Mouse (Mus musculus) urinary bladder, adult 18-20 months (tissue): ENCODE data around the gene Otud5.
"Not testable (repeated sequence)": the region's sequence is repeated elsewhere in the genome, so short reads cannot be mapped to it uniquely, and the experiment has no call there.

Experiments used
- DNase-seq, 2 experiments: peaks; one replicate each; pipeline ENCODE4 v3.0.0; 2022; ENCODE audit warnings: low spot score in 2 of 2, mixed read lengths in 2 of 2

Gene Otud5

DNA sequence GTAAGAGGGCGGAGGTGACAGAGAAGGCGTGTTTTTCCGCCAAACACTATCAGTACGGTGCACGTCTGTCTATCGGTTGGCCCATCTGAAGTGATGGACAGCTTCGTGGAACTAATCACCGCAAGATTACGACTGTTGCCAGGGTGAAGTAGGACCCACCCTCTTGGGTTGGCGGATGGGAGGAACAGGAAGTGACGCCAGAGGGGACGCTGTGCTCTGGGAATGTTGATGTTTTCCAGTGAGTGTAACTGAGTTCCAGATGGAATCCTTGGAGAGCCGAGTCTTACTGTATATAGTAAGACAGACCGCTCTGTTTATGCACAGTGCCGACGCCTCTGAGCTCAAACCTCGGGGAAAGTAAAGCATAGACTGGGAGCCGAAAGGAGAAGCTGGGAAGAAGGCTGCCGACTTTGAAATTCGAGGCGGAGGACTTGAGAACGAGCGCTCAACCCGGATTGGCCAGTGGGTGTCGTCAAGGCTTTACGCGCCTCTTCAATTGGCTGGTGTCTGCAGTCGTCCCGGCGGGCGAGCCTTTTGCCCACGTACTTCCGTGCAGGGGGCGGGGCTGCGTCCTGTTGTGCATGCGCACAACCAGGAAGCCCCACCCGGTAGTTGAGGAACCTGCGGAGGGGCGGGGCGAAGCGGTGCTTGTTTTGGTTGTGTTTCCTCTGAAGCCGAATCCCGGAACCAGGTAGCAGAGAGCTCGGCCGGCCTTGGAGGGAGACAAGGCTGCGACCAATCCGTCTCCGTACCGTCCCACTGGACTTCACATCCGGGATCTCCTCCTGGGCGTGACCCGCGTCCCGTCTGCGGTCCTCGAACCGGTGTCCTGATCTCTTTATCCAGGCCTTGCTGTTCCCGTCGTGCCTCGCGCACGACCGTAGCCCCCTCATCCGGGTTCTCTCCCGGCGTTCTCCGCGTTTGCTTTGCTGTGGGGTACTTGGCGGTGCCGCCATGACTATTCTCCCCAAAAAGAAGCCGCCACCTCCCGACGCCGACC, at the start of gene Otud5:
TSS of gene Otud5 (plus strand) at position 202 of the 1,000 bp plus-strand sequence.
- DNase-seq, result peak; percentile 72 to 91

DNA sequence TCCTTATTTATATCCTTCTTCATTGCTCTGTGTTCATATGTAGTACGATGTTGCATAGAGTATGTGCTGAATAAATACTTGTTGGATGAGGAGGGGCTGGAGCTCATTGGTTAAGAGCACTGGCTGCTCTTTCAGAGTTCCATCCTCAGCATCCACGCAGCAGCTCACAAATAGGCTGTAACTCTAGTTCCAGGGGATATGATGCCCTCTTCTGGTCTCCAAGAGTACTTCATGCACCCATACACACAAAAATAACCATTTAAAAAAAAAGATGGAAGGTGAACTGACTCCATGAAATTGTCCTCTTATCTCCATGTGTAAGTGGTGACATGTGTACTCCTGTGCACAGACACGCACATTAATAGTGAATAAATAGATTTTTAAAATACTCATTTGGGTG, 47.8 kb upstream of the Otud5 start:
- DNase-seq, result no peak

- DNase-seq, result no peak
These were observed 46.1 kb upstream of the Otud5 start for GRCm38 (mm10) chrX:7795016-7795415.

DNA sequence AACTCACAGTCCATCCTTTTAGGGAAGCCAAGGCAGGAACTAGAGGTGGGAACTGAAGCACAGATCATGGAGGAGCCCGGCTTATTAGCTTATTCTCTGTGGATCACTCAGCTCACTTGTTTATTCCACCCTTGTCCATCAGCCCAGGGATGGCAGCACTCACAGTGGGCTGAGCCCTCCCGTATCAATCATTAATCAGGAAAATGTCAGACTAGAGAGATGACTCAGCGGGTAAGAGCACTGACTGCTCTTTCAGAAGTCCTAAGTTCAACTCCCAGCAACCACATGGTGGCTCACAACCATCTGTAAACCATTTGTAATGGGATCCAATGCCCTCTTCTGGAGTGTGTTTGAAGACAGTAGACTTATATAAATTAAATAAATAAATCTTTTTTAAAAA, 43.8 kb upstream of the Otud5 start:
- no peak for DNase-seq

DNA sequence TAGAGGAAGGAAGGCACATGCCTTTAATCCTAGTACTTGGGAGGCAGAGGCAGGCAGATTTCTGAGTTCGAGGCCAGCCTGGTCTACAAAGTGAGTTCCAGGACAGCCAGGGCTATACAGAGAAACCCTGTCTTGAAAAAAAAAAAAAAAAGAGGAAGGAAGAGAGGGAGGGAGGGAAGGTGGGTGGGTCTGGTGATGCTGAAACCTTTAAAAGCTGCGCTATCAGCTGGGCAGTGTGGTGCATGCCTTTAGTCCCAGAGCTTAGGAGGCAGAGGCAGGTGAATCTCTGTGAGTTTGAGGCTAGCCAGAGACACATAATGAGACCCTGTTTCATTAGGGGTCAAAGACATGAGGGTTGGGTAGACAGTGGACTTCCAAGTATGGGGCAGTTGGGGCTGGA, 39.0 kb upstream of the Otud5 start:
- DNase-seq, result not testable (repeated sequence)

DNA sequence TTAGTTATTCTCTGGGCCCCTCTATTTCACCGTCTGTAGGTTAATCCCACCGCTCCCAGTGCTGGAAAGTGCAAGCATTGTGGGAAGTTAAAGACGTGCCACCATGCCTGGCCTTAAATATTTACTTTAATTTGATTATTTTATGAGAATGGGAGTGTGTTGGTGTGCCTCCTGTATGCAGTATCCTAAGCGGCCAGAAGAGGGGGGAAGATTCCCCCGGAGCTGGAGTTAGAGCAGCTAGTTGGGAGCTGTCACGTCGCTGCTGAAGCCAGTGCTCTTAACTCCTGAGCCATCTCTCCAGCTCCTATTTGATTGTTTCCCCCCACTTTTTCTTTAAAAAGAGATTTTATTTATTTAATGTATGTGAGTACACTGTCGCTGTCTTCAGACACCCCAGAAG, 26.1 kb upstream of the Otud5 start:
- DNase-seq, result not testable (repeated sequence)

- DNase-seq, result no peak
These were observed 19.0 kb upstream of the Otud5 start, which contains the start of gene Kcnd1 for GRCm38 (mm10) chrX:7821865-7822779. Kcnd1 (plus strand) TSS chrX:7822289.

DNA sequence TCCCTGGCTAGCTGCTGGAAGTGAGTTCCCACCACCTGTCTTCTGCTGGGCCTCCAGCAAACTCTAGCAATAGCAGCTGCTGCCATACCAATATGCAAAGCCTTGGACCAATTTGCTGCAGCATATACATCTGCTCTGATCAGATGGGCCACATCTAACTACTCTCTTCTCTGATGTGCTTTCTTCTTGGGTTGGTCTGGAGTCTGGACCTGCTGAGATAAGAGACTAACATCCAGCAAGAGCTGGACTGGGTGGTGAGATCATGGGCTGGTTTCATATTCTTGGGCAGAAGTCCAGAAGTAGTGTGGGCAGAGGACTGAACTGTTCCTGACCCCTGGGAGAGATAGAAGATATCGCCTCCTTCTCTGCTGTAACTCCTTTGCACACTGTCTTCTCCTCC, 4.0 kb upstream of the Otud5 start:
- DNase-seq, result no peak

- no peak for DNase-seq
These were observed 362 bp upstream of the Otud5 start for GRCm38 (mm10) chrX:7840842-7841162.

- no peak for DNase-seq
These were observed 1.2 kb downstream of the Otud5 start for GRCm38 (mm10) chrX:7842318-7842717.

DNA sequence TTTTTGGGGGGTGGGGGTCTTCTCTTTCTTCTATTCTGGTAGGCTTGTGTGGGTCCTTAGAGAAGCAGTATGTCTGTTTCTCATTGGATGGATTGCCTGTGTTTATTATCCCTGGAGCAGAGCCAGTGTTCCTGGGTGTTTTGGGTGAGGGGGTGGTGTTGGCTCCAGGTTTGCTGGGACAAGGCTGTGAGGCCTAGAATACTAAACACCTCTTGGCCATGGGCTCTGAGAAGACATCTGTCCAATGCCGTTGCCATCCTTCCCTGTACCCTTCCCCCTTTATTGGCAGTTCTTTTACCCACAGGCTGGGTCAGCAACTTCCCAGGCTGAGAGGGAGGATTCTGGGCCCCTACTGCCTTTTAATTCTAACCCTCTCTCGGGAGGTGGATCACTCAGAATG, 6.7 kb downstream of the Otud5 start:
- no peak for DNase-seq

GRCm38 (mm10) chrX:7854578-7854977, 13.4 kb downstream of the Otud5 start:
- no peak for DNase-seq

DNA sequence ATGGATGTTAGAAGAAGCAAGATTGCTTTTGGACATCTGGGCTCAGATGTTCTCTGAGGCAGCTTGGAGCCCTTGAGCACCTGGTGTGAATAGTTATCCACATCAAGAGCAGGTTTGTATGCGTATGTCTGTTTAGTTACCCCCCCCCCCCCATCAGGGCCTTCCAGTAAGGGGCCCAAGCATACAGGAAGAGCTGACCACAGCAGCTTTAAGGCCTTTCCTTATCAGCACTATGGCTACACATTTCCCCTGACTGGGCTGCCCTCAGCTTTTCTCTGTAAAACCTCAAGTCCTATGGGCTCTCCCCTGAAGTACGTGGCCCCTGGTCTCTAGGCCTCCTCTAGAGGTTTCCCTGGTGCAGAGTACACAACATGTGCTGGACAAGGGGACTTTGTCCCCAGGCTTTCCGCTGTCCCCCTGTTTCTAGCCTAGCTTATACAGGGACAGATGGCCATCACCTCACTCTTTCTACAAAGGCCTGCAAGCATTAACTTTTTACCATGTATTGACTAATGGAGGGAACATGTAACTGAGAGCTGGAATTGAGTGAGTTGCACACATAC, 18.1 kb downstream of the Otud5 start:
- DNase-seq, result no peak

DNA sequence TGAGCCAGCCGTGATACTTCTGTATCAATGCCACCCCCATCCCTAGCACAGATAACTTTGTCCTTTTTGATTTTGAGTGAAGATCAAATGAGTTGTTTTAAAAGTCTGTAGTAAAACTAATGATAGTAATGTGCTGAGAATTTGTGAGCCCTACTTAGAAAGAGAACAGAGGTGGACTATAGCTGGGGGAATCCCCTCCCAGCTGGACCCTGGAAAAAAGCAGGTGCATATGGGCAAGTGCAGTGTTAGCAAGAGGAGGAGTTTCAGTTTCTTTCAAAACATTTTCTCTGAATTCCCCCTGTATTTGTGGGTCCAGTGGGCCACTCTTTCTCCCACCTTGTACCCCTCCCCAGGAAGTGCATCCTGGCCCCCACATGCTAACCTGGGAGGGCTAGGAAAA, 22.0 kb downstream of the Otud5 start:
- no peak for DNase-seq

DNA sequence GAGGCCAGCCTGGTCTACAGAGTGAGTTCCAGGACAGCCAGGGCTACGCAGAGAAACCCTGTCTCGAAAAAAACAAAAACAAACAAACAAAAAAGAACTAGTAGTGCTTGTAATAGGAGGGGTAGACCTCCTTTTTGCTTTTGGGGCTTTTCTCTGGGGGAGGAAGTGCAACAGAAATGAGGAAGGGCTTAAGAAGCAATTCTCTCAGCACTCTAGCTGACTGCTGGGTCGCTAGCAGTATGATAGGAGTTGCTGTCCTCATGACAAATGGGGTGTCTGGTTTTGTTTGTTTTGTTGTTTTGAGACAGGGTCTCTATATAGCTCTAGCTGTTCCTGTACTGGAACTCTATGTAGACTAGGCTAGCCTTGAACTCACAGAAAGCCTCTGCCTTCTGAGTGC, 23.4 kb downstream of the Otud5 start:
- DNase-seq, result no peak

GRCm38 (mm10) chrX:7865343-7865742, 24.2 kb downstream of the Otud5 start:
- no peak for DNase-seq

DNA sequence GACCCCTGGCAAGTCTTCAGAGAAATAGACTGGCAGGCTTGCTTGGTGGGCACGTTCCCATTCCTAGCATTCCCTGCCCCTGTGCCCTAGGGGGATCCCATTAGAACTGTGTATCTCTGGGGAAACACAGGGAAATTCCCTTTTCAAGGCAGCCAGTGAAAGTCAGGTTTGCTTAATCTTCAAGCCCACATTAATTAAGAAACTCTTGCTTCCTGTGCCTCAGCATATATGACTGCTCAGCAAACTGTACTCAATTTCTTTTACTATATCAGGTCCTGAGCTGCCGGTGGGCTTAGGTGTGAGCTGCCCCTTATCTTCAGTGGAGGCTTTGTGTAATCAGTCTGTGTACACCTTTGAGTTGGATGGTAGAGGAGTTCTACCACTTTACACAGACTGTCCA, 24.6 kb downstream of the Otud5 start:
- DNase-seq, result no peak

GRCm38 (mm10) chrX:7867141-7867540, 26.0 kb downstream of the Otud5 start:
- DNase-seq, result no peak

DNA sequence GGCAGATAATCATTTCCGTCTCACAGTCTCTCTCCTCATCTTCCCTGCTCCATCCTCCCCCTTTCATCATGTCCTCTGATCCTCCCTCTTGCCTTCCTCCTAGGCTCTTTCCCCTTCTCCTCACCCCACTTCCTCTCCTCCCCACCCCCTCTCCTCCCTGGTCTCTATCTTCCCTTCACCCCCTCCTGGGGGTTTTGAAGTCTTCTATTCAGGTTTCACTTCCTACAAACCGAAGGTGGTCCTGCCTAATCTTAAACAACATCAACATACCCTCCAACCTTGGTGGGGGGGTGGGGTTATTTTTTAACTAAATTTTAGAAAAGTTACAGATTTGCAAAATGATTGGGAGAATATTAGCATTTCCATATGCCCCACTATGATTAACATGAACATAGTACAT, 27.3 kb downstream of the Otud5 start:
- no peak for DNase-seq

DNA sequence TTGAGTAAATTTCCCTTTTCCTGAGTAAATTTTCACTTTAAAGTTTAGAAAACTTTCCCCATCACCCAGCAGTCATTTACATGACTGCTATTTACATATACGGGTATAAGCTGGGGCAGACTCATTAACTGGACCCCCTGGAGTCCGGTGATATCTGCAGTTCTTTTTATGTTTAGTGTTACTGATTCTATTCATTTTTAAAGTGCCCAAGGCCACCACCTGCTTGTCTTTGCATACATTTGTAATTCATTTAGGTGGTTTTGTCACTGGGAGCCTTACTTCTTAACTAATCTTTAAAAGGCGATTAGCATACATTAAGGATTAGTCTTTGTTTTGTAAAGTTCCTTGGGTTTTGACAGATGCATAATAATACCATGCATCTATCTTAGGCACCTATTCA, 28.7 kb downstream of the Otud5 start:
- no peak for DNase-seq

- DNase-seq, result peak; percentile 41 to 70
These were observed 36.8 kb downstream of the Otud5 start, which contains the start of gene Pim2 for GRCm38 (mm10) chrX:7878007-7878419. Pim2 (plus strand) TSS chrX:7878262.

DNA sequence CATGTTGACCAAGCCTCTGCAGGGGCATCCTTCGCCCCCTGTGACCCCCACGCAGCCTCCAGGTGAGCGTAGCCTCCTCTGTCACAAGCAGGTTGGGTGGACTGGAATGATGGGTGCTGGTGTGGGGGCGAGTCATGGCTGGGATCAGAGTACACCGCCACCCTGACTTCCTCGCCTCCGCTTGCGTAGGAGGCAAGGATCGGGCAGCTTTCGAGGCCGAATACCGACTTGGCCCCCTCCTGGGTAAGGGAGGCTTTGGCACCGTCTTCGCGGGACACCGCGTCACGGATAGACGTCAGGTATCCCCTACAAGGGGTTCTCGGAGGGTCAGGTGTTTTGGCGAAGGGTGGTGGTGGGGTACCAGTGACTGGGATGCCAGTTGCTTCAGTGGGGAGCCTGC, 37.3 kb downstream of the Otud5 start:
- peak in 1 of 2 experiments; percentile 9 for DNase-seq
